Mouse (Mus musculus): ENCODE results near the gene L2hgdh.
A peak's percentile ranks its signal among the peaks of the same experiment; 100 is the strongest.

Gene L2hgdh

DNA sequence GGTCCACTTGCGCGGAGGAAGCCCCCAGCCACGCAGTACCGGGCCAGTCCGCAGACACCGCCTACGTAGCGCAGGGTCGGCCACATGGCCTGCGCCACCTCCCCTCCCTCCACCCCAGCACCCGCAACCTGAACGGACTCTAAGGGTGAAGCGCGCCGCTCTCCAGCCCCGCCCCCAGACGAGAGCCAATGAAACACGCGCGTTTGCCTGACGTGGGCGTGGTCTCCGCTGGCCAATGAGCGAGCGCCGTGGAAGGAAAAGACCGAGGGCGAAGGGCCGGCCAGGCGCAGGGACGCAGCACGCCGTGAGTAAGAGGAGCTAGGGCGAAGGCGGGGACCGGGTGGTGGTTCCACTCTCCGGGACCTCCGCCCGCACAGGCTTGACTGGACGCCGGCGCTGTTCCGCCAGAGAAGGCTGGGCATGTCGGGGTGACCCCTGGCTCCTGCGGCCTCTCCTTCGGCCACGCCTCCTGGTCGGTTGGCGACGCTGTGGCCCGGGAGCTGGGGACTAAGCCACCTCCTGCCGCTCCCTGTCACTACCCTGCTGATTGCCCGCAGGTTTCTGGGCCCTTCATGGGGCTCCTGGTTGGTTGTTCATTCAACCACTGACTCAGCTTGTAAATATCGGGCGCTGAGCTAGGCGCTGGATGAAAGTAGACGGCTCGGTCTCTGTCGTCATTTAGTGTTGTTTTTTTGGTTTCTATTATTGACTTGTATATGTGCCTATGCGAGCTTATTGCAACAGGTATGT, at the start of gene L2hgdh, which contains the start of gene Atp5s:
TSS of gene L2hgdh (minus strand) at position 163 of the 750 bp plus-strand sequence.
TSS of gene Atp5s (plus strand) at position 240 of the 750 bp plus-strand sequence.
- peak; percentile 94 for DNase-seq (ENCODE audit: low spot score)

DNA sequence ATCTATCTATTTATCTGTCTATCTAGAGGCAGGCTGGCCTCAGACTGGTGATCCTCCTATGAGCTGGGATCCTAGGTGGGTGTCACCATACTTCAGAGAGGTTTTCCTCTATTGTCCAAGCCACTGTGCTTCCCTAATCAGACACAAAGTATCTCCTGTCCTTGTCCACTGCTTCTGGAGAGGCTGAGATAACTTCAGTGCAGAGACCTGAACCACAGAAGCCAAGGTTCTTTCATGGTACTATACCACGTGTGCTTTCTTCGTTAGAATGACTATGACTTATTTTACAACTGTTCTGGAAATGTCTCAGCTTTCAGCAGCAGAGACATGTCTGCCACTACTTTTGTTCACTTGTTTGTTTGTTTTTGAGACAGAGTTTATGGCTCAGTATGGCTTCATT, 44.2 kb upstream of the L2hgdh start:
- no peak for DNase-seq (ENCODE audit: low spot score)

DNA sequence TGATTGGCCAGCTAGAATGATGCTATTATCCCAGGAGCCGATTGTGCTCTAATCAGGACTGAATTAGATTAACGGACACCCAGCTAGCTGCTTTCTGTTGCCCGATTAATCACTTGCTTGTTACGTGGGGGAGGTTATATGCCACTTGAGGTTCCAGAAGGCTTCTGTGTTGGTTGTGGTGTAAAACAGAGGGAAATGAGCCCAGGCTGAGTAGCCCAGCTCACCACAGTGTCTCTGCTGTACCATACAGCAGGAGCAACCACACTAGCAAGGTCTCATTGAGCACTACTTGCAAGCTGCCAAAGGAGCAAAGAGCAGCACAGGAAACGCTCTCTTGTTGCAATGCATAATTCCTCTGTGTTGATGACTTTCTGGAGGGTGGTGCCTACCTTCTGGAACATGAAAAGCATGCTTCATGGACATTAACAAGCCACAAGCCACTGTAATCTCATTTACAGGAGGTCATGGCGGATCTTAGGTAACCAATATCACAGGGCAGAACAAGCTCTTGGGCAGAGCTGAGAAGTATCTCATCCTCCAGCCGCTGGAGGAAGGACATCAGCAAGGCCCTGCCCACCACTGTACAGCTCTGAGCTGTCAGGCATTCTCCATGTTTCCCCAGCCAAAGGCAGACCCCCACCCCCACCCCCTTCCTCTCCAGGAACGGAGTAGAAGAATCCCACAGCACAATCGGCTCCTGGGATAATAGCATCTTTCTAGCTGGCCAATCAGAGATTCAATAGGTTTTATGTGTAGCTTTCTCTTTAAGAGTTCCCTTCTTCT, 43.0 kb upstream of the L2hgdh start:
- DNase-seq (ENCODE audit: low spot score): no peak

DNA sequence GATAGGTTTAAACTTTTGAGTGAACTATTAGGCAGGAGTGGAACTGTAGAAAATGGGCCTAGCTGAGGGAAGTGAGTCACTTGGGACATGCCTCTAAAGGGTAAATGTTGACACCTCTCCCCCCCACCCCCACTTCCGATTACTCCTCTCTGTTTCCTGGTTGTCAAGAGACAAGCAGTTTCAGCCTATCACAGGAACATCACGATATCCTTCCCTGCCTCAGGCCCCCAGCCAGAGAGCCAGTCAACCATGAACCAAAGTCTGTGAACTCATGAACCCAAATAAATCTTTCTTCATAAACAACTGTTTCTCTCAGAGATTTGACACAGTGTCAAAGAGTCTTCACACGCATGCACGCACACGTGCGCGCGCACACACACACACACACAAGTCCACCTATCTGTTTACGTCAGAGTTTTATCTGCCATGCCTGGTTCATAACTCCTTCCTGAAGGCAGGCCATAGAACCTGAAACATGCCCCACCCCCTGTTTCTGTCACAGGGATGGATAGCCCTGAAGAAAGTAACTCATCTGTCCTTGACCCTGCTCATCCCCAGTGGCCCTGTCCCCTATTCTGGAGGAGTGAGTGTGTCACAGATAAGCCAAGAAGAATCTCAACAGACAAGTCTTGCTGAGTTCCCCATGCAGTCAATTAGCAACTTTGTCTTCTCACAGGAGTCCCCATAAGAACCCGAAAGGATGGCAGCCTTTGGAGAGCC, 41.7 kb upstream of the L2hgdh start:
- no peak for DNase-seq (ENCODE audit: low spot score)

DNA sequence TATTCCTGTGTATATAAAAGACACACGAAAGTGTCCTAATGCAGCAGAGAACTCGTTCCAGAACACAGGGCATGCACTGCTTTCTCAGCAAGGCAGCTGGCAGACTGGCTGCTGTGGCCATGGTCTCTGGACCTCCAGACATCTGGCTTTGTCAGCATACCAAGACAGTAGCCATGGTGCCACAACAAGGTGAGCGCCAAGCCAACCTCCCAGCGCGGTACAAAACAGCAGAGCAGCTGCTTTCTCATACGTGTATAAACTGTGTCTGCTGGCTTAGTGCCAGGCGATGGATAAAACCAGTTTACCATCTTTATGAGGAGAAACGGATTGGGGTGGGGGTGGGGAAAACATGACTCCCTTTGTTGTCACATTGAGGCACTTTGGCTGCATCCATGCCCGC, 40.9 kb upstream of the L2hgdh start:
- DNase-seq (ENCODE audit: low spot score): no peak

DNA sequence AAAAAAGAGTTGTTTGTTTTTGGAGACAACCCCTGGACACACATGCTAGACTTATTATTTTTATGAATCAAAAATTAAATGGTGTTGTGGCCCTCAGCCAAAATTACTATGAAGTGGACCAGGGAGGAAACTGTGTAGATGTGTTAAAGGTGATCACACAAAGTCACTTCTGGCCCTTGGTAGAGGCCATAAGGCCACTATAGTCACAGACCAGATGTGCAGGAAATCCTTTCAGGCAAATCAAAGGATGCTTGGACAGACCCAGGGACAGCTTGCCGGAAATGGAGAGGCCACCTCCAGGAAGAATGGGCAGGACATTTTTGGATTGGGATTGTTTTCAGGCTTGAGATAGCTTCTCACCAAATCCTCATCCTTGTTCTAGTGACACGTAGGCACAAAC, 36.9 kb upstream of the L2hgdh start:
- no peak for DNase-seq (ENCODE audit: low spot score)

DNA sequence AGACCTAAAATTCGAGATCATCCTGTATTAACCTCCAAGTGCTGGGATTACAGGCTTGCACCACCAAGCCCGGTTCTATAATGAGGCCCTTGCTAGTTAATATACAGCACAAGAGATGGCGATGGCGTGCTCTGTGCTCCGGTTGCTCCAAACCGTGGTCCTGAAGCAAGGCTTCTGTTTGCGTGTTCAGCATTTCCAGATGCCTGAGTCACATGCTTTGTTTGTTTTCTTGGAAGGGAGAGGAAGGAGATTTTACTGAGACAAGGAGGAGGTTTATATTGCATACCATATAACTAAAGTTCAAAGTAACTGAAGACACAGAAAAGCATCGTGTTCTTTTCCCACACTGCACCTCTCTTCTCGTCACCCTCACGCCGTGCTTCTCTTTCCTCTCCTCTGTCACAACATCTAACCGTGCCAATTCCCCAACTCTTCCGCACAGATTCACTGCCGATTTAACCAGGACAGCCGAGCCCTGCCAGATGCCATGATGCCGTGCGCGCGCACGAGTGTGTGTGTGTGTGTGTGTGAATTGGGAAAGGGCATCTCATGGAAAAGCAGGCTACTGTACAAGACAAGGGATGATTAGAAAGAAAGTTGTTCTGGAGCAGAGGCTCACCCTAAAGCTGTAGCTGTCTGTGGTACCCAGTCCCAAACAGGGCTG, 36.2 kb upstream of the L2hgdh start:
- no peak for DNase-seq (ENCODE audit: low spot score)

DNA sequence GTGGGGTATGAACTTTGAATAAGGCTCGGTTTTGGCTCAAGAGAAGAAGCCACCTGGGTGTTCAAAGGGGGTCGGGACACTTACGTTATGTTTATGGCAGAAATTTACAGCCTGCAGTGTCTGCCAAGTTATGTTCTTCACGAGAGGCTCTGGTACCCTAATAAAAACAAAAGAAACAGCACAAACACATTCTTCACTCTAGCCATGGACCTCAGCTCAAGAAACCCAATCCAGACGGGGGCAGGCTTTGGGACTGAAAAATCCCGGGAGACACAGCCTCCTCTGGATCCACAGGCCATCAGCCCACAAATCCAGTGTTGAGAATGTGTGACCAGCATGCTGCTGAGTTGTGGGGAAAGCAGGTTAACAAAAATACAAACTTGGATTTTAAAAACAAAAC, 35.3 kb upstream of the L2hgdh start:
- DNase-seq (ENCODE audit: low spot score): no peak

DNA sequence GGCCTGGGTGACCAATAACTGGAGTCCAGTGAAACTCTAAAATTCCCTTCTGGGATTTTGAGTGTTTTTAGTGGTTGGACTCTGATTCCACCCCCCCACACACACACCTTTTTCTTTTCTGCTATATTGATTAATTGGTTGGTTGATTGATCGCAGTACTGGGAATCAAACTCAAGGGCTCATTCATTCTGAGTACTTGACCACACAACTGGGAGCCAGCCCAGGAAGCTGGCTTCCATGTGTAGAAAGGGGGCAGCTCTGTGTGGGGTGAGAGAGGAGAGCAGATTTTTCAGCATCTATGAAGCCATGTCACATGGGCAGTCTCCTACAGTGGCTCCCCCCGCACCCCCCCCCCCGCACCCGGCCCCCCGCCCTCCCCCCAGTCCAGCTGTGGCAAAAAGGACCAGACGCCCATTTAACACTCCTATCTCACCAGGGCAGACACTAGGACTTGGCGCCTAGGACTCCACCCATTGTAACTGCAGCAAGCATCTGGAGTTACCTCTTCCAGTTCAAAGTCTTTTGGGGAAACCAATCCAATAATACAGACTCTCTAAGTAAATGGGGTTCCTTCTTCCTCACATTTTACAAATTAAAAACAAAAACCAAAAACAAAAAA, 34.7 kb upstream of the L2hgdh start:
- no peak for DNase-seq (ENCODE audit: low spot score)

DNA sequence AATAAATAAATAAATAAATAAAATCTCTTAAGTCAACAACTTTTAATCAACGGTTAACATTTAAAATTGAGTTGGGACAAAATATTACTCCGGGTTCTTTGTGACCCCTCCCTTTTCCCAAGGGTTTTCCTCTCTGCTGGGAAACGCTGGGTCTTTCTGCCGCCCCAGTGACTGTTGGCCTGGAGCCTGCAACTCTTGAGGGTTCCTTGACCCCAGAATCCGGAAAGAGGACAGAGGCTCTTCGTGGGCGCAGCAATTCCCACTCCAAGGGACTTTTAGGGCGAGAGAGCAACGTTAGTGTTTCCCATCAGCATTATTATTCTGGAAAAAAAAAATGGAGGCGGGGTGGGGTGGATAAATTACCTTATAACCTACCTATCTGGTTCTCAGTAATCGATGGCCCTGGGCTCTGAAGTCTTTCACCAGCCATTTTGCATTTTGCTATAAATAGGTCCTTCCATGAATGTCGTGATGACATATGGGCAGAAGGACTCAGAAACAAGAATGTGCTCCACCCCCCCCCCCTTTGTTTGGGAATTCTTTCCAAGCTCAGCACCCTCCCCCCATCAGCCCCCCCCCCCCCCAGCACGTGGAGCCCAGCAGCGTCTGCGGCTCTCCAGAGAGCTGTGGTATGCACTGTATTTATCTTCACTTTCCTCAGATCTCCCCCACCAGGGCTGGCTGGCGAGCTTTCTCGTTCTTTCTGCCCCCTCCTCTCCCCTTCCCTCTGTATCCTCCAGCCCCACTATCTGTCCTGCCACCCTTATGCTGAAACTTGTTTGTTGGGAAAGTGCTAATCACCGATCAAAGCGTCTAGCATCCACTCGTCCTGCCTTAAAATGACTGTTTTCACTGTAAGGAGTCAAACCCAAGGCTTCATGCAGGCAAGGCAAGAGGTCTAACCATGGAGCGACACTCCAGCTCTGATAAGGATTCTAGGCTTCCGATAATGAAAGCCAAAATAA, 33.8 kb upstream of the L2hgdh start:
- no peak for DNase-seq (ENCODE audit: low spot score)

DNA sequence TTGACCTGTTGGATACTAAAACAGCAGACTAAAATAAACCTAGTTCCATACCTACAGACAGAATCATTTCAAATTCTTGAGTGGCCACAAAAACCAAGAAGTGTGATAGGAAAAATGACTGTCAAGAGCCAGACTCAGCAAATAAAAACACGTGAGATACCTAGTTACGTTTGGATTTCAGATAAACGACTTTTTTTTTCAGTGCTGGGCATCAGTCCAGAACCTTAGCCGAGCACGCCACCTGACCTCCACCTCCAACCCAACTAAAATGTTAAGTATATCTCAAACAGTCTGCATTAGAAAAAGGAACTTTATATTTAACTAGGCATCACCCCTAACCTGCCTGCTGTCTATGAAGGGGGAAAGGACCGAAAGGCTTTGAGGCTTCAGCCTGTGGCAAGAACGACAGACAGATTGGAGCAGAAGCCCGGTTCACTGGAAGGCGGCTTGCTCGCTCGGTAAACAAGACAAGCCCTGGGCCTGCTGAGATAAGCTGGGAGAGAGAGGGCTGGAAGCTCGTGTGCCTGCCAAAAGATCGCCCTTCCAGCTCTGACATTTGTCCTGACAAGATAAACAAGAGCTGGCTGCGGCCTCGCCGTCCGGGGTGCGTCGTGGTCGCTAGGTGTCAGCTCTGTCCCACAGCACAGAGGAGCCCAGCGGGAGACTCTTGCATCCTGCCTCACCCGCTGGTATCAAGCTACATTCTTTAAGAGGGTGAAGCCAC, 32.9 kb upstream of the L2hgdh start:
- DNase-seq (ENCODE audit: low spot score): peak; percentile 90

DNA sequence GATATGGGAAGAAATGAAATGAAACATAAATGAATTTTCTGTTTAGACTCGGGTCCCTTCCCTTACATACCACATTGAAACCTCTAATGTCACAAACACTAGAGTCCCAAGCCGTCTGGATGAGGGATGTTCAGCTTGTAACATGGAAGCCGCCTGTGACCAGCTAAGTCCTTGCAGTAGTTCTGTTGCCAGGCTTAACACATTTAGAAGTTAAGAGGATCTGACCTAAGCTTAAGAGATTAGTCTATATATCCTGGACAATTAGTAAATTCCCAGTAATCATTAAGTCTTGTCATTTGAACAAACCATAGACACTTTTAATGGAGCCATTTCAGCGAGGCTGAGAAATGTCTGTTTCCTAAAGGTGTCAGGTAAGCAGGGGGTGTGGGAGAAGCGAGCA, 31.3 kb upstream of the L2hgdh start:
- no peak for DNase-seq (ENCODE audit: low spot score)

DNA sequence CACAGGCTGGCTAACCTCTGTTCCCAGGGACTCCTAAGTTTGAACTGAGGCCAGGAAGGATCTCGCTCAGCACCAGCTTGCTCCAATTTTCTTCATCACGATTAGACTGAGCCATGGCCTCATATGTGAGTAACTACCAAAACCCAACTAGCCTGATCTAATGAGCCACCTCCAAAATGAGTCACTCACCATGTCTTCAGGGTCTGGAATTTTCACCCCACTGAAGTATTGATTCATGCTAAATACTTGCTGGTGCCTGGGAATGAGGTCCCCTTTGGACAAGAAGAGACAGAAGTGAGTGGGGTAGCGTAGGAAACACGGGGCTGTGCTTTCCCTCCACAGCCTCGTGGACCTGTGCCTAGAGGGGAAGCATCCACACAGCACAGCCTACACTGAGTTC, 29.3 kb upstream of the L2hgdh start:
- no peak for DNase-seq (ENCODE audit: low spot score)

DNA sequence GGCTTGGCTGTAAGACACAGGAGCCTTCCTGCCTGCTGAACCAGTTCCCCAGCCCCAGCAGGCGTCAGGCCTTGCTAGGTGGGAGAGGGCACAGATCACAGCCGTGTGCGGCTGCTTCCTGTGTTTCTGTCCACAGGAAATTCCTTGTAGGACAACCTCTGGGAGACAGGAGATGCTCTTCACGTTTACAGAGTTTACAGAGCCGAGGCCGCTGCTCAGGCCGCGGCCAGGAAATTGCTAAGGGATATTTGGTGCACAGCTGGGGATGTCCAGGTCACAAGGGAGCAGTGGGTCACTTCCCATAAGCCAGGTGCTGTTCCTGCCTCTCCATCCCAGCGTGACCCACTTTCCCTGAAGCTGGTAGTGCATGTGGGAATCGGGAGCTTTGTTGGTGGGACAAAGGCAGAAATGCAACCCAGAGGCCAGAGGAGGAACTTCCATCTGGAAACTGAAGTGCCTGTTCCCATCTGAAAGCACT, 27.2 kb upstream of the L2hgdh start:
- no peak for DNase-seq (ENCODE audit: low spot score)

DNA sequence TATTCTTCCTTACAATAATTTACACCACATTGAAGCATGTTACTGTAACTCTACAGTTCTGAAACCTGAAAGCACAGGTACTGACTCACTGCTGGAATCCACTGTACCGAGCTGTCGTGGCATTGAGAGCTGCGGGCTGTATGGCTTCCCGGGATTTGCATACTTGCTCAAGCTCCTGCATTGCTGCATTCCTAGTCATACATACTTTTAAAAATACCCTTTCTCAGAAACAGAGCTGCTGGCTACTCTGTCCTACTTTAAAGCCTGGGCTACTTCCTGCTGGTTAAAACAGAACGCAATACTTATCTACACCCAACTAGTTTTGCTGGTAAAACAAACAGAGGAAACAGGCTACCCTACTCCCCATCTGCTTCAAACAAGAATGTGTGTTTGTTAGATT, 19.5 kb upstream of the L2hgdh start:
- no peak for DNase-seq (ENCODE audit: low spot score)

DNA sequence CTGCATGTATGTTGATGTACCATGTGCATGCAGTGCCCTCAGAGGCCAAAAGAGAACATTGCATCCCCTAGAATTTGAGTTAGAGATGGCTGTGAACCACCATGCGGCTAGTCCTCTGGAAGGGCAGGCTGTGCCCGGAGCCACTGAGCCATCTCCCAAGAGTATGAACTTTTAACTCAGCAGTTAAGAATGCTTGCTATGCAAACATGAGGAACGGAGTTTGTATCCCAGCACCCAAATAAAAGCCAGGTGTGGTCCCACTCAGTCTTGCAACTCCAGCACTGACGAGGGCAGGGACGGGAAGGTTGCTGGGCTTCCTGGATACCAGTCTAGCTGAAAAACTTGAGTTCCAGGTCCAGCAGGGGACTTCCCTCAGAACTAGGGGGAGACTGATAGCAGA, 17.3 kb upstream of the L2hgdh start:
- no peak for DNase-seq (ENCODE audit: low spot score)

DNA sequence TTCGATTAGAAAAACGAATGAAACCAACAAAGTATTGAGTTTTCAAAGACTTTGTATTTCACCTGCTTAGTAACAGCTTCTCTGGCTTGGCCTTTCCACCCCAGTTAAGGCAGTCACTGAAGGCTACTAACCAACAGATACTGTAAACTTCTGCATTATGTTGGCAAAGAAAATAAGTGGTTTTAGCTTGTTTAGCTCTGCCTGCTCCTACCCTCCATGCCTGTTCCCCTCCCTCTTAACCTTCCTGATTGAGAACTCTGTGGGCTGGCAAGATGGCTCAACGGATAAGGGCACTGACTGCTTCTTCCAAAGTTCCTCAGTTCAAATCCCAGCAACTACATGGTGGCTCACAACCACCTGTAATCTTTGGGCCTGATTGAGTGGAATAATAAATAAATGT, 9.2 kb upstream of the L2hgdh start:
- no peak for DNase-seq (ENCODE audit: low spot score)

DNA sequence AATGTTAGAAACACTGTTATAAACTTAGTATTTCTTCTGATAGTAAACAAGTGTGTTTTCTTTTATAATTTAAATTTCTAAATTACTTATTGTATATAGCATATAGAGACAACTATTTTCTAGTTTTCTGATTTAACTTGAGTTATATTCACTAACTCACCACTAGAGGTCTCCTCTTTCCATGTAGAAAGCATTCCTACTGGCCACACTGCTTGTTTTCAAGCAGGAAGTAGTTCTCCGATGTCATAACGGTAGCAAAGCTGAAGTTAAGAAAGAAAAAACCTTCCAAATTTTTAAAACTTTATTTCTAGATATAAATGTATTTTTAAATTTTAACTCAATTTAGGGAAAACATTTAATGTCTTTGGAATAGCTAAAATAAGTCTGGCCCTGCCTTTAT, 8.8 kb upstream of the L2hgdh start:
- no peak for DNase-seq (ENCODE audit: low spot score)

DNA sequence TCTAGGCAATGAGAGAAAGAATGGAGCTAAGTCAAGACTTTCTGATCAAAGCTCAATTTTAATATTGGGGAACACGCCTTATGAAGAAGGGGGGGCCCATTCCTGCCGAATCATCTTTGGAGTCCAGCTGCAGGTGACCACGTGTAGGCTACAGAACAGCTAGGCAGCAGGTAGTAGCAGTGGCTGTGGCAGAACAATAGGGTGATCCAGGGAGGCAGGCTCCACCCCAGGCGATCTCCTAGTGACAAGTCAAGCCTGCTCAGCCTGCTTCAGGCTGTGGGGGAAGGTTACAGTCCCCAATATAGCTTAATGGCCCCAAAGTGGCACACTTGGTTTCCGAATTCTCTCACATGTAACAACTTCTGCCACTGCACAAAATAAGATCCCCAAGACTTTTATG, 7.5 kb upstream of the L2hgdh start:
- DNase-seq (ENCODE audit: low spot score): no peak

DNA sequence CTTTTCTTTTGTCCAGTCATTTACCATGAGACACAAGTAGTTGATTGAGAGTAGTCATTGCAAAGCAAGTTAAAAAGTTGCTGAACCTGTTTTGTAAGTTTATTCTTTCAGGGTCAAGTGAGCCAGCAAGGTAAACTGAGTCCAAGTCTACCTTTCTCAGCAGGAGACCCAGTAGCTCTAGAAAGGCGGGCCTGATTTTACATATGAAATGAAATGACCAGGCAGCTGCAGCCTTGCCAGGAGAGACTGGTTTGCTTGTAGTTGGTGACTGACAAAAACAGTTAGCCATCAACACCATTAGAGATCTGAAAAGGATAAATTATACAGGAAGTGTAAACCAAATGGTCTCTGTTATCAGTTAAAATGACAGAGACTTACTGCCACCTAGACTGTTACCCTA, 5.6 kb upstream of the L2hgdh start:
- DNase-seq (ENCODE audit: low spot score): no peak

Data from ovary, adult 18-20 months (tissue).